Mouse (Mus musculus) frontal cortex, postnatal 25 days (tissue): Measurements from ENCODE around the gene Hoxa13.

Experiments used
- DNase-seq, 2 experiments: peaks; one replicate each; pipeline ENCODE4 v3.0.0; 2022; ENCODE audit warnings: low spot score in 2 of 2

Gene Hoxa13

DNA sequence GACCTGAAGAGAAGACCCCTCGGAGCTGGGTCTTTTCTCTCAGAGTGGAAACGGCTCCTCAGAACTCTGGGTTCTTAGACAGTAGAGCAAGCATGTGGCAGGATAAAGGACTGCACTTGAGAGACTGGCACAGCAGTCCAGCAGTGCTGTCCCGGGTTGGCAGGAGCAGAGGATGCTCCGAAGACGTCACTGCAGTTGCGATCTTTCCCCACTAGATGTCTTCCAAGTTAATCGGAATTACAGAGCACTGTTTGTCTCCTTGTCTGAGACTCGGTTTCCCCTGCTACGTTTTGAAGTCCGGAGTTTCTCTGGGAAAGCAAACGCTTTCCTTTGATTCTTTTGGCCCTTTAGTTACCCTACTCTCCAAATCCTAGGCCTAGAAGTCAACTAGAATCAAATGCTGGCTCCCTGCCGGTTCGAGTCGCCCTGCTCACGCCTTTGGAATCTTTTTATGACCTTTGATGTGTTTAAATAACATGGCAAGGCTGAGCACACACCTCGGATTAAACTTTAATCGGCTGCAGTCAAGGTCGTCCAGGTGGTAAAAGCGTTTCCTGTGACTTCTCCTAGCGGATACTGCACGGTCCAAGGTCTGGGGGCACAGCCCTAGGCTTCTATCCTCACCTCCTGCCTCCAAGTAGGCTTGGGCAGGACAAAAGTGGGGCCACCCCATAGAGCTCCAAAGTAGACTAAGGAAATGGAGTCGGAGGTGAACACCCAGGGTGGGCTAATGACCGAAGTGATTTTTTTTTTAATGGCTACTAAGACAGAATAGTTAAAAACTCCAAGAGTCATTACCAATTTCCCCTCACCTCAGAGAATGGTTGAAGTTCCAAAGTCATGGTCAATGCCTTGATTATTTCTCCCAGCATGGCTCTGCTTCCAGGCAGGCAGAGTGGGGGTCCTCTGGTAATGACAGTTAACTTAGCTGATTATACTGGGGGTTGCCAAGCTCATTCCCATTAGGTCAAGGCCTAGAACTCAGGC, 10.1 kb upstream of the Hoxa13 start:
- peak in 1 of 2 experiments; percentile 44 for DNase-seq

DNA sequence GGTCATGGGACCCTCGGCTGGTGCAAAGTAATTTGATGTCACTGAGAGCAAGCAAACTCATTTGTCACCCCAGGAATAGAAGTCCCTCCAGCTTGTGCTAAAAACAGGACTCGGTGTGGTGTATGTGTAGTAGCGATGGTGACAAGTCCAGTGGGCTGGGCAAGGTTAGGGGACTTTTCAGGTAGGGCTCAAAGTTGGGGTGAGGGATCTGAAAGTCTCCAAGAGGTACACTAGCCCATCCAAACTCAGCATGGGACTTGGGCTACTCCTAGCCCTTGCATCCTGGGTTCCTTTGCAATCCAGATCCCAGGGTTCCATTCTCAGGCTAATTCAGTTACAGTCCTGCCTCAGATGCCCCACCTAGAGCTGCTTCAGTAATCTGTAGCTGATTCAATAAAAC, 8.1 kb upstream of the Hoxa13 start:
- no peak for DNase-seq

DNA sequence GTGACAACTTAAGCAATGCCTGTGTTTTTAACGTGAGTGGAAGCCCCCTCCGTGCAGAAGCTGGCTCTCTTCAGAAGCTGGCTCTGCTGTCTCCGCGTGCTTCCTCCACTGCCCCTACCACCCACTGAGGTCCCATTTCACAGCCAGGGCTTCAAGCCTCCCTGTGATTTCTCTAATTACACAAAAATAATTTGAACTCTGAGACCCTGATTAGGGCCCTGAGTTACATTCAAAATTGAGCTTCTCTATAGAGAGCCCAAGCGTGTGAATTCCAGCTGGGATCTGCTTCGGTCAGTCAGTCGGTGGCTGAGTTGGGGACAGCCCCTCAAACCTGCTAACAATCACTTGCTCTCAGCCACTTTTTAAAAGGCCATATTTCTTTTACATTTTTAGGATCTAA, 7.7 kb upstream of the Hoxa13 start:
- DNase-seq = no peak

GRCm38 (mm10) chr6:52267691-52268090, 7.0 kb upstream of the Hoxa13 start:
- no peak for DNase-seq

GRCm38 (mm10) chr6:52267221-52267620, 6.5 kb upstream of the Hoxa13 start:
- no peak for DNase-seq

- no peak for DNase-seq
Observed at GRCm38 (mm10) chr6:52266666-52266985, 5.9 kb upstream of the Hoxa13 start.

GRCm38 (mm10) chr6:52265913-52266665, 5.4 kb upstream of the Hoxa13 start:
- DNase-seq = no peak

GRCm38 (mm10) chr6:52265306-52265912, 4.7 kb upstream of the Hoxa13 start:
- DNase-seq = no peak

- no peak for DNase-seq
Observed at GRCm38 (mm10) chr6:52264106-52264790, 3.6 kb upstream of the Hoxa13 start.

DNA sequence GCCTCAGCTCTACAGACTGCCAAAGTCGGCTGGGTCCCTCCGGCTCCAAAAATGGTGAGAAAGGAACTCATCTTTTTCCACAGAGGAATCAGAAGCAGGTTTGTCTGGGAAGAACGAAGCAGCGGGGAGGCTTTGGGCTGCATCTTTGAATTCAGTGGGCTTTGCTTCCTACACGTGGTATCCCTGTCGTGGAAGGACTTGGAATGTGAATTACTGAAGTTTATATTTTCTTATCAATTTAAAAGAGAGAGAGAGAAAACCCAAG, 2.6 kb upstream of the Hoxa13 start:
- no peak for DNase-seq

GRCm38 (mm10) chr6:52262463-52263320, 2.0 kb upstream of the Hoxa13 start:
- DNase-seq = no peak

DNA sequence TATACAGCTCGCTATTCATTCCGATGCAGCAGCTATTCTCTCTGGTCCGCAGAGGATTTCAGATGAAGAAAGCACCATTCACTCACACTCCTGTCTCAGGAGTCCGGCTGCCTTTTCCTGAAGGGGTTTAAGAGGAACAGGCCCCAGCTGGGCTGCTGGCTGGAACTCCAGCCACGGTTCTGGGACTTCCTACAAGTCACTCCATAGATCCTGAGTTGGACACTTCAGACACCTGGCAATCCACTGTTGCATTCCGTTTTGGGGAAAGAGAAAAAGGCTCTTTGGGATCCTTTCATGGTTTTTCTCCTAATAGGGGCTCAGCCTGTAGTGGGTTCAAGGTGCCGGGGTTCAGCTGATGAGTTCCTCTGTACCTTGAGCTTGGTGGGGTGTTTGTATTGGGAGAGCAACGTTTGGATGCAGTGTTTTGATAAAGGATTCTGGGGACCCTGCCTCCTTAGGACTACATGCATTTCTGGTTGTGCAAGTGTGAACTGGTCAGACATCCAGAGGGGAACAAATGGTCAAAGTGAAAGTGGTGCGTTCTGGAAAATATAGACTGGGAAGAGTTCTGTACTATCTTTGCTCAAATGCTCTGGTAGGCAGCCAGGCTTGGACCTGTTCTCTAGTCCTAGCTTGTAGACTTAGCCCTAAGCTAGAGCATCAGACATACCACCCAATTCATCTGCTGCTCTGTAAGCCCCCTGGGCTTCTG, 1.2 kb upstream of the Hoxa13 start:
- no peak for DNase-seq

GRCm38 (mm10) chr6:52259811-52260261, 844 bp downstream of the Hoxa13 start:
- no peak for DNase-seq

DNA sequence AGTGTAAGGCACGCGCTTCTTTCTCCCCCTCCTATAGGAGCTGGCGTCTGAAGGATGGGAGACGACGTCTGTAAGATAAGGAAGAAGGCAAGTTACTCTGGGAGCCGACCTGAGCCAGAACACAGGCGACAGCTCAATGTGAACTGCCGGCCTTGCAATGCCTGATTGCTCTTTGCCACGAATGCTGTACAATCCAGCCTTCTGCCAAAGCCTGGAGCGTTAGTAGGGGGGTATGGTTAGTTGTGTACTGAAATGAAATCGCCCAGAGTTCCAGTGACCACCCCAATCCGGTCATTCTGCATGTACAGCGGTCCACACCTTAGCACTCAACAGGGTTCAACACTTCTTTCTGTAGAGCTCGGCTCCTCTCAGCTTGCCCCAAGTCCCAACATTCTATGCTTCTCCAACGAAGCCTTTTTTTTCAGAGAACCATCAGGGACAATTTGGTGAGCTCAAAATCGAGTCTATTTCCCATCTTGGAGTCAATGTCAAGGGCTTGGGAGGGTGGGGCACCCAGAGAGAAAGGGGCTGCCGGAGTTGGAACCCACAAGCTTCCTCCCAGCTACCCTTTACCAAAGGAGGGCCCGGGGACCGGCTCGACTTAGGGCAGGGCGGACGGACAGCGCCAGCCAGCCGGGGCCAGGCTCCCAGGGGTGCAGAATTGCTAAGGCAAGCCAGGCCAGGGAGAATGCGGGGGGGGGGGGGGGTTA, 1.4 kb downstream of the Hoxa13 start:
- no peak for DNase-seq

GRCm38 (mm10) chr6:52256956-52257355, 3.7 kb downstream of the Hoxa13 start:
- peak; percentile 62 to 65 for DNase-seq

- DNase-seq = no peak
Observed at GRCm38 (mm10) chr6:52253511-52254500, 6.9 kb downstream of the Hoxa13 start.

DNA sequence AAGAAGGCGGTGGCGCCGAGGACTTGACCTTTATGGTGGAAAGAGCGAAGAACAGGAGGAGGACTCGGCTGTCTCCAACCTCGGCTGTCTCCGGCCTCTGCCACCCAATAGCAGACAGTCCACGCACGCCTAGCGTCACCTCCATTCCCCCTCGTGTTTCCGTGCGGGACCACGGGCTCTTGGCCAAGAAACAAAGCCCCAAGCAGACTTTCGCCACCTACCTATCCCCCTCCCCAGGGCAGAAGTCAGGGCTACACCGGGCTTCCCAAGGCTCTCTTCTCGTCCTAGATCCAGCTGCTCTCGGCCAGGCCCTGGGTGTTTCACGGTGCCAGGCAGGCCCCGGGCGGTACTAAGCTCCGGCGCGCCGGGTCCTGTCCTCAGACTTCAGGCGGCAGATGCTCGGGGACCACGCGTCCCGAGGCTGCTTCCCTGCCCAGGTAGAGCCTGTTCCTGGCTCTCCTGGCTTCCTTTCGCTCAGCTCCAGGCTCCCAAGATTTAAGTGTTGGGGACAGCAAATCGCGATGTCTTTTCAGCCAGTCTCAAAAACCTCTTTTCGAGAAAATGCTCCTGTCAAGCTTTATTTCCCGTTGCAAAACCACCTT, 7.8 kb downstream of the Hoxa13 start:
- DNase-seq = no peak
